Mouse (Mus musculus) stomach, embryonic 14.5 days (tissue): ENCODE results near the gene Serp1. TPM values are rescaled to one million over a fixed set of nuclear protein-coding genes. Genes with fewer than 3 reads are reported as not detected.

Experiments
- ATAC-seq: fragments of 200-750 bp; cut with Nextera tagmentation; 2 replicates; pipeline ENCODE4 v1.8.0; 2017; ENCODE audit warnings: low read depth, moderate TSS enrichment; ENCODE audit not compliant: insufficient number of reproducible peaks, insufficient read depth, low FRiP score
- H3K27ac ChIP-seq: fragments of 300-500 bp; sonication (generic); 2 replicates; pipeline ENCODE4 v1.5.1; 2014; ENCODE audit warnings: mild to moderate bottlenecking, low read length, moderate library complexity, mixed read lengths
- H3K27me3 ChIP-seq: fragments of 300-500 bp; sonication (generic); 2 replicates; pipeline ENCODE4 v1.6.1; 2014; ENCODE audit warnings: low read length, control low read depth, mixed read lengths; ENCODE audit not compliant: control insufficient read depth, insufficient read depth
- H3K36me3 ChIP-seq: fragments of 300-500 bp; sonication (generic); 2 replicates; pipeline ENCODE4 v1.6.1; 2014; ENCODE audit warnings: mild to moderate bottlenecking, control low read depth, low read length, moderate library complexity, mixed read lengths; ENCODE audit not compliant: control insufficient read depth, insufficient read depth
- H3K4me1 ChIP-seq: fragments of 300-500 bp; sonication (generic); 2 replicates; pipeline ENCODE4 v1.6.1; 2014; ENCODE audit warnings: low read length, control low read depth, mixed read lengths; ENCODE audit not compliant: control insufficient read depth, insufficient read depth
- H3K4me2 ChIP-seq: fragments of 300-500 bp; sonication (generic); replicated peaks from 2 replicates; pipeline ENCODE4 v1.6.1; 2014; ENCODE audit warnings: low read depth, low read length, control low read depth
- H3K4me3 ChIP-seq: fragments of 300-500 bp; sonication (generic); 2 replicates; pipeline ENCODE4 v1.5.1; 2014; ENCODE audit warnings: low read depth, low read length, control low read depth
- H3K9ac ChIP-seq: fragments of 300-500 bp; sonication (generic); replicated peaks from 2 replicates; pipeline ENCODE4 v1.6.1; 2014; ENCODE audit warnings: low read depth, mild to moderate bottlenecking, control low read depth, low read length, moderate library complexity, mixed read lengths
- H3K9me3 ChIP-seq: fragments of 300-500 bp; sonication (generic); 2 replicates; pipeline ENCODE4 v1.6.1; 2016; ENCODE audit warnings: low read depth, low read length, control low read depth; ENCODE audit not compliant: control insufficient read depth
- WGBS: fragments of 180-500 bp; shearing (Covaris S2); extraction: QIAGEN DNeasy Blood & Tissue Kit; methylation state at CpG from one replicate; pipeline ENCODE4 v1.1.7; 2014; 5-methylcytosine and 5-hydroxymethylcytosine counted together
- polyA plus RNA-seq: library from polyadenylated mRNA; unstranded; fragments of >200 nt; fragmentation: Nextera tagmentation; extraction: Ambion mirVana; gene quantifications from 2 replicates; pipeline ENCODE4 v1.2.1, GENCODE M21; 2014

The Serp1 gene
- polyA plus RNA-seq = 119 and 143 TPM in 2 replicates

GRCm38 (mm10) chr3:58525652-58526407 lies at the start of gene Serp1, which contains the start of gene Eif2a:
Gene Serp1, minus strand, starts transcription at chr3:58525892.
Gene Eif2a, plus strand, starts transcription at chr3:58525821.
- under 1% methylated on average over 57 of the region's 57 CpGs for WGBS
- H3K27me3 ChIP-seq = no peaks in the 10 kb centered on the region
- H3K36me3 ChIP-seq = peaks cover 16% of the 10 kb centered on the region
- no peaks in the 10 kb centered on the region for H3K9me3 ChIP-seq
- peak; percentile 99 for ATAC-seq
- peak within 1 kb of the TSS; percentile 82 for H3K9ac ChIP-seq
- peak within 1 kb of the TSS; percentile 92 for H3K27ac ChIP-seq
- peaks cover 9% of the 10 kb centered on the region; the same call in 1 of the 2 replicates for H3K4me1 ChIP-seq
- peak within 1 kb of the TSS; percentile 92 for H3K4me3 ChIP-seq
- H3K4me2 ChIP-seq = peak within 1 kb of the TSS; percentile 69

- no peak for ATAC-seq
- no peak overlapping the region for H3K4me2 ChIP-seq
- 73% methylated on average over 3 of the region's 3 CpGs for WGBS
Observed at GRCm38 (mm10) chr3:58570821-58571220, 45.1 kb upstream of the Serp1 start.

DNA sequence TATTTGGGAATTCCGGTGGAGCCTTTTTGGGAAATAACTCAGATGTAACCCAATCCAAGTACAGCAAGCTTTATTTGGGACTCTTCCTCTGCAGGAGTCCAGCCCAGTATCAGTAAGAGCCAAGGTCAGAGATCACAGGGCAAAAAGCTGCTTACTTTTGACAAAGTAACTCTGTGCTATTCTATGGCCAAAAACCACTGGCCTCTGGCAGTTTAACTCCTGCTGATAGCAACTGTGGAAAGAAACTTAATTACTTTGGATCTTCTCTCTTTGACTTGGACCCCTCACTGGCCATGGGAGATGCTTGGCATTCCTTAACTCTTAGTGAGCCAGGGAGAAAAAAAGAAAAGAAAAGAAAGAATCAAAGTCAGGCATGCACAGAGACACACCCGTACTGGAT lies 35.7 kb upstream of the Serp1 start:
- Histone ChIP-seq H3K36me3 (peaks cover 12% of the 10 kb centered on the region), H3K9ac (no peak overlapping the region), H3K27me3 (no peaks in the 10 kb centered on the region), H3K9me3 (no peaks in the 10 kb centered on the region), H3K4me3 (no peak overlapping the region), H3K27ac (no peak overlapping the region), H3K4me1 (no peaks in the 10 kb centered on the region), H3K4me2 (no peak overlapping the region)
- WGBS = 42% methylated on average over 2 of the region's 2 CpGs
- no peak for ATAC-seq

More at GRCm38 (mm10) chr3:58570821-58571220, 45.1 kb upstream of the Serp1 start:
- H3K27ac ChIP-seq = no peak overlapping the region
- no peaks in the 10 kb centered on the region for H3K4me1 ChIP-seq
- no peak overlapping the region for H3K9ac ChIP-seq
- no peaks in the 10 kb centered on the region for H3K9me3 ChIP-seq
- no peaks in the 10 kb centered on the region for H3K27me3 ChIP-seq
- no peaks in the 10 kb centered on the region for H3K36me3 ChIP-seq
- H3K4me3 ChIP-seq = no peak overlapping the region

GRCm38 (mm10) chr3:58559887-58560286 lies 34.2 kb upstream of the Serp1 start:
- H3K9ac ChIP-seq = no peak overlapping the region
- H3K4me3 ChIP-seq = no peak overlapping the region
- no peaks in the 10 kb centered on the region for H3K27me3 ChIP-seq
- 53% methylated on average over 2 of the region's 2 CpGs for whole genome bisulfite sequencing
- H3K27ac ChIP-seq = no peak overlapping the region
- peaks cover 27% of the 10 kb centered on the region for H3K36me3 ChIP-seq
- H3K4me1 ChIP-seq = no peaks in the 10 kb centered on the region
- no peak for ATAC-seq
- no peaks in the 10 kb centered on the region for H3K9me3 ChIP-seq
- no peak overlapping the region for H3K4me2 ChIP-seq

DNA sequence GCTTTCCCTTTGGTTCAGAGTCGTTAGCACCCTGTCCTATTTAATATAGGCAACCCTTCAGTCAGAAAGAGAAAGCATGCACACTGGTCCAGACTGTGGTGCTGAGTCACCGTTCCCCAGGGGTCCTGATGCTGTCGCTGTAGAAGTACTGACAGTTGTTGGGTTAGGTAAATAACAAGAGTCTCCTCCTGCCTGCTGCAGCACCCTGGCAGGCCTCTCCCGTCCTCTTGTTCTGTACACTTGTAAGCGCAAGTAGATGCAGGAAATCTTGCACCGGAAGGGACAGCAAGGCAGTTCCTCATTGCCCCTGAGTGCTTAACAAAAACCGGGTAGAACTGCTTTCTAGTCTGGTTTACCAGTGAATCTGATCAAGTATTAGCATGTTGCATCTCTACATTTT lies 31.0 kb upstream of the Serp1 start:
- H3K4me1 ChIP-seq = no peaks in the 10 kb centered on the region
- no peak for ATAC-seq
- H3K36me3 ChIP-seq = peaks cover 37% of the 10 kb centered on the region
- no peak overlapping the region for H3K4me2 ChIP-seq
- no peaks in the 10 kb centered on the region for H3K9me3 ChIP-seq
- 85% methylated on average over 7 of the region's 7 CpGs for WGBS
- H3K9ac ChIP-seq = no peak overlapping the region
- no peaks in the 10 kb centered on the region for H3K27me3 ChIP-seq
- H3K4me3 ChIP-seq = no peak overlapping the region
- H3K27ac ChIP-seq = no peak overlapping the region

GRCm38 (mm10) chr3:58552001-58552811 lies 26.5 kb upstream of the Serp1 start:
- 76% methylated on average over 1 of the region's 1 CpGs for WGBS

GRCm38 (mm10) chr3:58536573-58536972 lies 10.9 kb upstream of the Serp1 start:
- no peak overlapping the region for H3K9ac ChIP-seq
- H3K4me1 ChIP-seq = no peaks in the 10 kb centered on the region
- 87% methylated on average over 3 of the region's 3 CpGs for WGBS
- H3K9me3 ChIP-seq = no peaks in the 10 kb centered on the region
- H3K27ac ChIP-seq = no peak overlapping the region
- H3K36me3 ChIP-seq = peaks cover 31% of the 10 kb centered on the region
- H3K27me3 ChIP-seq = no peaks in the 10 kb centered on the region
- H3K4me3 ChIP-seq = no peak overlapping the region
- H3K4me2 ChIP-seq = no peak overlapping the region
- ATAC-seq = no peak

More at GRCm38 (mm10) chr3:58552001-58552811, 26.5 kb upstream of the Serp1 start:
- Histone ChIP-seq H3K27ac (no peak overlapping the region), H3K9me3 (no peaks in the 10 kb centered on the region), H3K4me2 (no peak overlapping the region), H3K27me3 (no peaks in the 10 kb centered on the region), H3K36me3 (peaks cover 46% of the 10 kb centered on the region), H3K4me3 (no peak overlapping the region), H3K9ac (no peak overlapping the region), H3K4me1 (no peaks in the 10 kb centered on the region)
- no peak for ATAC-seq

DNA sequence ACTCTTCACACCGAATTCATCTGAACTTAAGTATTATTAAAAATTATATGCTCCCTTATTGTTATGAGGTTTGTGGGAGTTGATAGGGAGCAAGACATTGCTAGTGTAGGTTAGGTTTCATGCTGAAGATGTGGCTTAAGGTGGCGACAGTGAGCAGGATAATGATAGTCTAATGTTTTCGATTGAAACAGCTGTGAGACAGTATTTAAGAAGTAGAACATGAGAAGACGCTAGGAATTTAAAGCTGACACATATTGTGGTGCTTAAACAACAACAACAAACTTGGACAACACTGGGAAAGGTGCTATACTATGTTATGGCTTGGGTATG lies 681 bp upstream of the Serp1 start:
- H3K4me1 ChIP-seq = peaks cover 9% of the 10 kb centered on the region; the same call in 1 of the 2 replicates
- H3K9ac ChIP-seq = peak overlapping the region; percentile 21; the same call in 1 of the 2 replicates
- H3K4me2 ChIP-seq = peak overlapping the region; percentile 65
- WGBS = 5% methylated on average over 4 of the region's 4 CpGs
- H3K27me3 ChIP-seq = no peaks in the 10 kb centered on the region
- no peak for ATAC-seq
- H3K9me3 ChIP-seq = no peaks in the 10 kb centered on the region
- peaks cover 14% of the 10 kb centered on the region for H3K36me3 ChIP-seq
- H3K27ac ChIP-seq = peak overlapping the region; percentile 36; the same call in 1 of the 2 replicates
- H3K4me3 ChIP-seq = peak overlapping the region; percentile 92
